Mouse (Mus musculus): ENCODE results near the gene Ch25h.
A peak's percentile ranks its signal among the peaks of the same experiment; 100 is the strongest.

The Ch25h gene

DNA sequence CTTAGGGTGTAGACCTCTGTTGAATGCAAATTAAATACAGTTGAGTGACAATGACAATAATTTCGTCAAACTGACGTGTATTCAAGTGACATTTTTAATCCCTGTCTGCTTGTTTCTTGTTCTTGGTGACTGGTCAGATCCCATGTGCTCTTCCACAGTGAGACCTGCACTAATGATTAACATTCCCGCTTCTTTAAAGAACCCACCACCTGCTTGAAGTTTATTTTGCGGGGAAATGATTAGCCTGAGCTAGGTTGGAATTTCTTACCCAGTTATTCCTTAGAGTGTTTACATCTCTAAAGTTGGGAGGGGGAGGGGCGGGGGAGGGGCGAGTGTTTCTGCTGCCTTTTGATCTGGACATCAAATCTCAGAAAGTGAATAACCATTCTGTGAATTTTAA lies 6.7 kb downstream of the Ch25h start:
- DNase-seq (ENCODE audit: low spot score) = peak; percentile 57

DNA sequence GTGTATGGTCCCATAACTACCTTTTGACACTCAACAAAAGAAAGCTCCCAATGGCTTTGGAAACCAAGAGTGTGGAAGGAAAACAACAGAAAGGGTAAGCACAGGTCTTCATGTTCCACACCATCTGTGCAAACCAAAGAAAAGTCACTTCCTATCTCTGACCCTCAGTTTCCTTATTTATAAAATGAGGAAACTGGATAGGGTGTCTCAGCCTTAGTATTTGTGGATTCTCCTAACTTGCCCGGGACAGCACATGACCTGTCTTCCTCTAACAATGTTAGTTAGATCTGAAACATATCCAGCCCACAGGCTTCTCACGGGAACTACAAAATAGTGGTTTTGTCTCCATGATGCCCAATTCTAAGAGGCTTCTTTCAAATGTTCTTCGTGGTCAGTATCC lies 10.5 kb downstream of the Ch25h start:
- no peak for DNase-seq (ENCODE audit: low spot score)

DNA sequence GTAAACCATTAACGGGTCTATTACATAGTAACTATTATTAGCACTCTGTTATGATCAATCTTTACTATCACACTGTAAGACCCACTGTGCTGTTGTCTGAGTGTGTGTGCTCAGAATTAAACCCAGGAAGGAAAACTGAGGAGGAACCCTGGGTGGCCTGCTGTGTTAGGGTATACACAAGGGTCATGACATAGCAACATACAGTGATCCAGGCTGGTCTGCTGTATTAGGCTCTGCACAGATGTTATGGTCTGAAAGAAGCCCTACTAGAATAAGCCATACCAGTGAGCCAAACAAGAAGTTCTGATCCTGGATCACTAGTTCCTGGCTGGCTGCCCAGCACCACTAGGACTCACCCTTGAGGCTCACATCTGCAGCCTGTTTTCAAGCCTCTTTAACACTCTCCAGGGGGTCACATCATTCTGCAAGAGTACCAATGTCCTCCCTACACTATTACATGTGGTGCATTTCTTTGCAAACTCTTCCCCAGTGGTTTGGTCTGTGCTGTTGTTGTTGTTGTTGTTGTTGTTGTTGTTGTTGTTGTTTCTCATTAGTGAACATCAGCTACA lies 13.4 kb downstream of the Ch25h start:
- DNase-seq (ENCODE audit: low spot score) = no peak

DNA sequence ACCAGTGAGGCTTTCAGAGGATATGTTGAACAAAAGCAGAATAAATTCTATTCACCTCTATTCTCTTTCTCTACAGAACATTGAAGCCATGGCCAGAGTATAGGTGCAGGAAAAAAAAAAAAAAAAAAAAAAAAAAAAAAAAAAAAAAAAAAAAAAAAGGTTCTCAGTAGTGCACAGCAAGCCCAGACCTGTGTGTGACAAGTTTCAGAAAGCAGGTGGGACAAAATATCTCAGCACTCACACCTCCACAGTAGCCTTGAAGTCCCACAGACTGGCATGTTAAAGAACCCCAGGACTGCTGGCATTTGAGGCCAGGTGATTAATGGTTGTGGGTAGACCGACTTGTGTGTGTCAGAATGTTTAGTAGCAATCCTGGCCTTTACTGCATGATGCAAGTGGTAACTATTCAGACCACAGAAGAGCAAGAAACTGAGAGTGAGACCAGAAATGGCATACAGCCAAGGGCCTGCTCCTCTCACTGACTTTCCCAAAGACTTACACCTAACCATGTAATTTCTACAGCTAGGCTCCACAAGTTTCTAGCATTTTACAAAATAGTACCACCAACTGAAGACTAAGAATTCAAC lies 24.1 kb downstream of the Ch25h start:
- DNase-seq (ENCODE audit: low spot score) = no peak

DNA sequence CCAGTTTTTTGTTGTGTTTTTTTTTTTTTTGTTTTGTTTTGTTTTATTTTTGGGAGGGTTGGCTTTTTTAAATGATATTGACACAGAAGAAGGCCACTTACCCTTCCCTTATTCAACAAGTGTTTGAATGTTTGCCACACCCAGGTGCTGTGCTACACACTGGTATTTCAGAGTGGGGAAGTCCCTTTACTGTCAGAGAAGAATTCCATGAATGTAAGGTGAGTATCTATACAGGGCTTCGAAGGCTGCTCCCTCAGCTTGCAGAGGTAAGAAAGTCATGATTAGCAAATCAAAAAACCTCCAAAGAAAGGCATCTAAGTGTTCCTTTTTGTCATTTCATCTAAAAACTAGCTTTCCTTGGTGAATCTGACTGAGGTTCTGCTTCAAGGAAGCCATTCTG lies 26.1 kb downstream of the Ch25h start:
- DNase-seq (ENCODE audit: low spot score) = no peak

DNA sequence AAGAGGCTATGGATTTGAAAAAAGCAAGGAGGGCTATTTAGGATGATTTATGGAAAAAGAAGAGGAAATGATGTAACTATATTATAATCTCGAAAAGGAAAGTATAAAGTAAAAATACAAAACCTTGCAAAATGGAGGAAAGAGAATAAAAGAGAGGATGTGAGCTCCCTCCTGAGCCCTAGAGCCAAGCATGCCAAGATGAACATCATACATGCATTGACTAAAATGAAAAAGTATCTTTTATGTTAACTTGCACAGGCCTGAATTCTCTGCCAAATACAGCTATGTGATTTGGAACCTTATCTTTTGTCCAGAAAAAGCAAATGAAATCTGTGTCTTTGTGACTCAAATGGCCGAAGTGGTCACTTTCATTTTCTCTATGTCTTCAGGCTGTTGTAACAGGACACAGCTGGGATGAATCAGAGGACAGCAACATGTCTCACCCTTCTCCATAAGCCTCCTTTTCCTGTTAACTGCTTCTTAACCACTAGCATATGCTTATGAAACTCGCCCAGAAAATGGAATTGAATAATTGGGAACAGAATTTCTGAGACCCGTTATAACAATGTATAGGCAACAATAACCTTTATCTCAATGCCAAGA lies 29.5 kb downstream of the Ch25h start:
- no peak for DNase-seq (ENCODE audit: low spot score)

DNA sequence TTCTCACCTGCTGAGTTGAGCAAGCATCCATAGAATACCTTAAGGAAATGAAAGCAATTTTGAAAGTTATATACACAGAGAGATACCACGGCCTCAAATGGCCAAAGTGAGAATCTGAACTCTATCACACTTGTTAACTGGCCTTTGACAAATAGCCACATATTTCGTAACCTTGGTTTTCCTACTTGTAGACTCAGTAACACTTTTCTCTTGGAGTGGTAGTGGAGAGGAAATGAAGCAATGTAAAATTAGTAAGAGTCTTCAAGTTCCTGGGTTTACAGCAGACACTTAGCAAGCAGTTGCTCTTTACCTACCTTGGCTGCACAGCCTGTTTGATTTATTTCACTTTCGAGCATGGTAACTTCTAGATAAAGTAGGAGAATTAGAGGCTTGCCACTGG lies 30.2 kb downstream of the Ch25h start:
- no peak for DNase-seq (ENCODE audit: low spot score)

DNA sequence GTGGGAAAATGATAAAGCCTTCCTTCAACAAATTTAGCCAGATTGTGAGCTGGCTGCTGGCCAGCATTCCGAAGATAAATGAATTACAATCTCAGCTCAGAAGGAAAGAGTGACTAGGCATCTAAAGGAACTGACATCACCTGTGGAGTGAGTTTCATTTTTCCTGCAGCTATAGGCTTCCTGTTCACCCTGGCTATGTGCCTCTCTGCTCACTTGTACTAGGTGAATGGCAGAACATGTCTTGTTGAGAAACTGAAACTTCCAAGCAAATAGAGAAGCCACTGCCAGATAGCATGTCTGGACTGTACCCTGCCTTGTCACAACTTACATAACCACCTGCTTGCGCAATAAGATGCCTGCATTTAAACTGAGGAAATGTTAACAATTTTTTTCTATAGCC lies 33.0 kb downstream of the Ch25h start:
- DNase-seq (ENCODE audit: low spot score) = peak; percentile 6

DNA sequence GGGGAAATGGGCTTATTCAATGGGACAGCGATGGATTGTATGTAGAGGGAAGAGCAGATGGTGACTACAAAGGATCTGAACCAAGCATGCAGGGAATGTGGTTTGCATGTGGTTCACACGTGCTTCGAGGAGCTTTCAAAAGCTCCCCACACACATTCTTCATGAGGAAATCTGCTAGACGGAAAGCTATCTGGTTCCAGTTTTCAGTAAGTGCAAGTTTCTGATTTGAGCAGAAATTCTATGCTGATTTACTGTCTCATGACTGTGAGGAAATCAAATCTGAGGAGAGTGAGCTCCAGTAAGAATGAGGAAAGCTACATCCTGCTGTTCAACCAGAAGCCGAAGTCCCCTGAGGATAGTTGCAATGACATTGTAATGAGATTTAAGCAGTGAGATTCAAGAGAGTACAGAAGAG lies 39.8 kb downstream of the Ch25h start:
- no peak for DNase-seq (ENCODE audit: low spot score)

DNA sequence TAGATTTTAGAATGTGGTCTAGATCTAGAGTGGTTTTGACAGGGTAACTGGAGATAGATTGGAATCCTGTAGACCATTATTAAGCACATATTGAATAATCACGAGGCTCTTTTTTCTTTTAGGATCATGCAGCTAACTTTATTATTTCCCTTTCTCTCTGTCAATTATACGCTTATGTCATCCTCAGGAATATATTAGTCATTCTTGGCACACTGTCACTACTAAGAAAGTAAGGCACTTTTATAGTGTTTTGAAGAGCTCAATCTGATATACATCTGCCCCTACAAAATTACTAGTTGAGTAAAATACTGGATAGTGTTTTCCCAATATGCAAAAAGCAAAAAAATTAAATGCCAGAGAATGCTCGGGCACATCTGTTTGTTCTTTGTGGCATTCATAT lies 43.6 kb downstream of the Ch25h start:
- no peak for DNase-seq (ENCODE audit: low spot score)

DNA sequence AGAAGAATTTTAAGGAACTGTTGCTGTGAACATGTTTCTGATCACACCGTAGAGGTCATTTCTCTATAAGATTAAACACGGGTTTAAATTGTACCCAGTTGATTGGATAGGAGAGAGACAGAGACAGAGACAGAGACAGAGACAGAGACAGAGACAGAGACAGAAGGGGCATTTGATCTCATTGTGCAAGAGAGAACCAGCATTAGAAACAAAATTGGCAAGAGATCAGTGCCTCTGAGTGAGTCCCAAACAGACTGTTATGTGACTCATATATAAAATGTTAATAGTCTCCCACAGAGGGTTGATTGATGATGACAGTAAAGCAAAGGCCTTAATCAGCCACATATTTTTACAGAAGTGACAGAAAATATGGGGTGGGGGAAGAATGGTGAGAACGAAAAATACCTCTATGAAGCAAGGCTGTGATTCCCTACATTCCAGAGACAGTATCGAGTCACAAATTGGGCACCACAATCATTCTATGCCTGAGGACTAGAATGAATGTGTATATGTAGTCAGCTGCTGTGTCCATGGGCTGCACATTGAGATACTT lies 51.1 kb downstream of the Ch25h start:
- DNase-seq (ENCODE audit: low spot score) = no peak

All from yolk sac, embryonic 10.5 days (tissue).